Mouse (Mus musculus): ENCODE data around the gene Tnfsf13.

Gene Tnfsf13

GRCm38 (mm10) chr11:69655264-69656064 lies 30.1 kb downstream of the Tnfsf13 start, which contains the start of gene Sox15:
Gene Sox15, plus strand, starts transcription at chr11:69655314.
- DNase-seq (ENCODE audit: low spot score in 2 of 2) = peak; percentile 64 to 75

DNA sequence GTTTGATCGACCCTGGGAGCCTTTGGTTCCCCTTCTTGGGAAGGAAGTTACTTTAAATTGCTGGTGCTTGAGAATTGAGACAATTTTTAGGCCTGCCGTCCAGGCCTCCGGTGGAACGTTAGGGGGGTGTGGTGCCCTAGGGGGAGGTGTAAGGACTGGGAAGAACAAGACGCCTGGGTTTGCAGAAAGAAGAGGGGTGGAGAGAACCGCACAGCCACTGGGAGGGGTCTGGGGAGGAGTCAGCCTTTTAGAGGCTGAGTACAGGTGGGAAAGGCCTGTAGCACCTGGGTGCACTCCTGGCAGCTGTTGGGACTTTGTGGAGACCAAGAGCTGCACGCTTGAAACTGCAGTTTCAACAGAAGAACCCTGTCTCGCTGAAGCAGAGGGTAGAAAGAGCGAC lies 30.8 kb downstream of the Tnfsf13 start:
- no peak for DNase-seq (ENCODE audit: low spot score in 2 of 2)

DNA sequence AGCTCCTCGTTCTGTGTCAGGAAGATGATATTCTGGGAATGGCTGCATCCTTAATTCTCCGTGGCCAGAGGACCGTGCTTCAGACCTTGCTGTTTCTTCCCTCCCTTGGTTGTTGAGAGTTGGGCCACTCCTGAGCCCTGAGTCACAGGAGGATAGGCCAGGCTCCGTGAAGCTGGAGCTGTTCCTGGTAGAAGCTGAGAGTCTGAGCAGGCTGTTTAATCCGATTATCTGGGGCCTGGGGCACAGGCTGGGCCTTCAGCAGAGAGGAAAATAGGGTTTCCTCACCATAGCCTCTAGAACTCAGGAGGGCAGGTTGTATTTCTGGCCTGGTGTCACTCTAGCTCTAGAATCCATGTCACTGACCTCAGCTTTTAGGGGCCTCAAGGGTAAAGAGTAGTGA lies 32.2 kb downstream of the Tnfsf13 start:
- no peak for DNase-seq (ENCODE audit: low spot score in 2 of 2)

DNA sequence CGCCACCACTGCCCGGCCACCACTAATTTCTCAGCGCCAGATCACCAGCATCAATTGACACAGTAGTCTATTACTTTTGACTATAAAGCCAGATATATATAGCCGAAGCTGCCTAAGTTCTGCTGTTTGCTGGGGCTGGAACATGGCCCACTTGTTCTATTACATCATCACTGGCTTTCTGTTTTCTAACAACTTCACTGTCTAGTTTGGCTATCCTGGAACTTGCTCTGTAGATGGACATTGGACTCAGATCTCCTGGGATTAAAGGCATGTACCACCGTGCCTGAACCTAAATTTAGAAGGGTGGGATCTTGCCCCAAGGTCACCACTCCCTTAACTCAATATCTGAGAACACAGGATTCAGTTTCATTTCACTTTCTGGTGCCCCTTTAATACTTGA lies 39.7 kb downstream of the Tnfsf13 start:
- DNase-seq (ENCODE audit: low spot score in 2 of 2) = no peak

- DNase-seq (ENCODE audit: low spot score in 2 of 2) = no peak
These were observed 50.1 kb downstream of the Tnfsf13 start for GRCm38 (mm10) chr11:69635471-69635870.

GRCm38 (mm10) chr11:69633128-69633866 lies 52.3 kb downstream of the Tnfsf13 start:
- DNase-seq (ENCODE audit: low spot score in 2 of 2) = no peak

Data from frontal cortex, postnatal 36 days (tissue).